Mouse (Mus musculus): ENCODE measurements around the gene Zfp970. TPM values are rescaled to one million over a fixed set of nuclear protein-coding genes. Genes with fewer than 3 reads are reported as not detected.
"Not testable (repeated sequence)": the region's sequence is repeated elsewhere in the genome, so short reads cannot be mapped to it uniquely, and the experiment has no call there.

Gene Zfp970
- polyA plus RNA-seq, 1 experiment from 2014 or later, result 6.5 TPM

GRCm38 (mm10) chr2:177518960-177519359, 54.4 kb downstream of the Zfp970 start:
- not testable (repeated sequence) for ATAC-seq (ENCODE audit: low FRiP score); H3K27ac ChIP-seq; H3K9ac ChIP-seq; H3K36me3 ChIP-seq; H3K4me2 ChIP-seq; H3K4me1 ChIP-seq (replicated peaks); H3K9me3 ChIP-seq; H3K27me3 ChIP-seq; H3K4me3 ChIP-seq
- WGBS, result 83% methylated on average over 1 of the region's 1 CpGs

- H3K9me3 ChIP-seq, result peaks cover 8% of the 10 kb centered on the region
- no peak overlapping the region for H3K27ac ChIP-seq
- H3K36me3 ChIP-seq, result no peaks in the 10 kb centered on the region
- no peak overlapping the region for H3K9ac ChIP-seq
- H3K4me2 ChIP-seq, result no peak overlapping the region
- H3K27me3 ChIP-seq, result no peaks in the 10 kb centered on the region
- no peak for ATAC-seq (ENCODE audit: low FRiP score)
- H3K4me1 ChIP-seq (replicated peaks), result no peaks in the 10 kb centered on the region
- H3K4me3 ChIP-seq, result no peak overlapping the region
- 87% methylated on average over 8 of the region's 8 CpGs for WGBS
These were observed 55.5 kb downstream of the Zfp970 start for GRCm38 (mm10) chr2:177520035-177520434.

GRCm38 (mm10) chr2:177523061-177523460, 58.5 kb downstream of the Zfp970 start:
- peaks cover 8% of the 10 kb centered on the region; the same call in 1 of the 2 replicates for H3K9me3 ChIP-seq
- 90% methylated on average over 20 of the region's 20 CpGs for WGBS
- H3K4me2 ChIP-seq, result no peak overlapping the region
- H3K9ac ChIP-seq, result no peak overlapping the region
- no peak overlapping the region for H3K27ac ChIP-seq
- ATAC-seq (ENCODE audit: low FRiP score), result no peak
- H3K27me3 ChIP-seq, result no peaks in the 10 kb centered on the region
- no peaks in the 10 kb centered on the region for H3K36me3 ChIP-seq
- H3K4me3 ChIP-seq, result no peak overlapping the region
- H3K4me1 ChIP-seq (replicated peaks), result no peaks in the 10 kb centered on the region

DNA sequence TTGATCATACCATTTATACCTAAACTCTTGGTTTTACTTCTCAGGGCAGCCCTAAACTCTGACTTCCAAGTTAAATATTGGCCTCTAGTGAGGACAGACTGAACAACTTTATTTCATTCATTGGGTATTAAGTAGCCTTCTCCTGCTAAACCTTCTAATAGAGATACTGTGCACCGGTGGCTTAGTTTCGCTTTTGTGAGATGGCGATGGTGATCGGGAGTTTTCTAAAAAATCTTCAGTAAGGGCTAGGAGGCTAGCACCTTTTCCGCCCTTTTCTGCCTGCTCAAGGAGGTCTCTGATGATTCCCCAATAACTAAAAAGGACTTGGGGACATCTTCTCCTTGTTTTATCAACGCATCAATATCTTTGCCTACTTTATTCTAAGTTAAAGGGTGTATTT, 59.1 kb downstream of the Zfp970 start:
- H3K27me3 ChIP-seq; H3K4me1 ChIP-seq (replicated peaks); H3K9me3 ChIP-seq; H3K4me2 ChIP-seq; H3K9ac ChIP-seq; H3K27ac ChIP-seq; H3K4me3 ChIP-seq; ATAC-seq (ENCODE audit: low FRiP score); H3K36me3 ChIP-seq: not testable (repeated sequence)
- WGBS, result 91% methylated on average over 6 of the region's 6 CpGs

- not testable (repeated sequence) for H3K9me3 ChIP-seq; H3K9ac ChIP-seq; ATAC-seq (ENCODE audit: low FRiP score); H3K36me3 ChIP-seq; H3K4me1 ChIP-seq (replicated peaks); H3K4me2 ChIP-seq; H3K27ac ChIP-seq; H3K27me3 ChIP-seq; H3K4me3 ChIP-seq
- 91% methylated on average over 16 of the region's 16 CpGs for WGBS
These were observed 59.6 kb downstream of the Zfp970 start for GRCm38 (mm10) chr2:177524171-177524570.

Other genes with a start within 250 kb of the Zfp970 start
- not detected in 2 replicates for gene Gm14409, start 197.7 kb upstream of the Zfp970 start, polyA plus RNA-seq (2015; fragmentation: Nextera tagmentation; extraction: Ambion mirVana)
- gene Gm14412, start 140.4 kb upstream of the Zfp970 start, polyA plus RNA-seq (2015; fragmentation: Nextera tagmentation; extraction: Ambion mirVana), result 0.21 and 0.31 TPM in 2 replicates
- gene Gm14418, start 66.4 kb upstream of the Zfp970 start, polyA plus RNA-seq (2015; fragmentation: Nextera tagmentation; extraction: Ambion mirVana), result 6.5 and 7.9 TPM in 2 replicates
- 3.2 and 4.2 TPM in 2 replicates for gene Gm14403, start 33.5 kb downstream of the Zfp970 start, polyA plus RNA-seq (2015; fragmentation: Nextera tagmentation; extraction: Ambion mirVana)
- not detected in 2 replicates for gene Gm14406, start 113.5 kb downstream of the Zfp970 start, polyA plus RNA-seq (2015; fragmentation: Nextera tagmentation; extraction: Ambion mirVana)